Mouse (Mus musculus) ES-E14 (cell line): Measurements from ENCODE around the gene Bex2.

Experiments used
- CHD2 ChIP-seq: IDR thresholded peaks from 2 replicates; pipeline ENCODE4 v1.6.1; 2014; ENCODE audit warnings: mild to moderate bottlenecking, low read depth, low read length, inconsistent platforms
- HCFC1 ChIP-seq: IDR thresholded peaks from 2 replicates; pipeline ENCODE4 v1.6.1; 2012; ENCODE audit warnings: low read length, inconsistent platforms, borderline replicate concordance; ENCODE audit not compliant: insufficient read depth
- MAFK ChIP-seq: IDR thresholded peaks from 2 replicates; pipeline ENCODE4 v1.6.1; 2014; ENCODE audit warnings: mild to moderate bottlenecking, low read depth, low read length, inconsistent platforms; ENCODE audit not compliant: insufficient read depth
- ZC3H11A ChIP-seq: IDR thresholded peaks from 2 replicates; pipeline ENCODE4 v1.6.1; 2012; ENCODE audit warnings: low read depth, mild to moderate bottlenecking, inconsistent platforms, low read length, borderline replicate concordance

GRCm38 (mm10) chrX:136104724-136105088, 36.7 kb upstream of the Bex2 start:
- TF ChIP-seq MAFK = no peak
- no peak for TF ChIP-seq CHD2
- TF ChIP-seq ZC3H11A = no peak
- TF ChIP-seq HCFC1 = no peak
